Mouse (Mus musculus): ENCODE data around the gene Ces2e. TPM values are rescaled to one million over a fixed set of nuclear protein-coding genes. Genes with fewer than 3 reads are reported as not detected.
"Not testable (repeated sequence)": the region's sequence is repeated elsewhere in the genome, so short reads cannot be mapped to it uniquely, and the experiment has no call there.

The Ces2e gene
- not detected in 2 replicates for polyA plus RNA-seq (2016; fragmentation: Nextera tagmentation; extraction: Ambion mirVana)

DNA sequence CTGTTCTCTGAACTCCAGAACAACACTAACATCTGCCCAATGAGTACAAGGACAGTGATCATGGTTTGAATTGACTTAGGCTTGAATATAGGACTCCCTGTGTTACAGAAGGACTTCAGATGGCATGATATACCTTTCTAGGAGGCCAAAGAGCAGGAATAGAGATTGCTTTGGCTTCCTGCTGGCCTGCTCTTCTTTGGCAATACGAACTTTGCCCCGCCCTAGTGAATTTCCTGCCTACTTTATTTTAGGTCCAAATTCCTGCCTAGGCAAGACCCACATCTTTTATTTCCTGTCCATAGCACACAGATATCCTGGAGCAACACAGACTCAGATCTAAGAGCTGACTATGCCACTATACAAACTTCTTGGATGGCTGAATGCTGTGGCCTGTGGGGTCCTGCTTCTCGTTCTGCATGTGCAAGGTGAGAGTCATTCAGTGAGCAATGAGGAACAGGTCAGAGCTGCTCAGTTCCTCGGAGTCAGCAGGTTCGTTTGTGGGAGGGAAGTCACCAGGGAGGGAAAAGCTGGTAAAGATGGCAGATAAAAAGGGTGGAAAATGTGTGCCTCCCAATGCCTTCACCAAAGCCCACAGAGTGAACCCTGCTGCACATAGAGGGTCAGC lies at the start of gene Ces2e:
Gene Ces2e, plus strand, starts transcription at position 289 of the 625 bp plus-strand sequence.
- Histone ChIP-seq H3K36me3 (no peaks in the 10 kb centered on the region), H3K4me1 (replicated peaks) (no peaks in the 10 kb centered on the region), H3K9me3 (no peaks in the 10 kb centered on the region), H3K27me3 (ENCODE audit: insufficient read depth, poor library complexity, severe bottlenecking) (no peaks in the 10 kb centered on the region), H3K4me3 (no peak within 1 kb of the TSS), H3K27ac (no peak within 1 kb of the TSS)
- no peak for DNase-seq (ENCODE audit: low spot score)
- 75% methylated on average over 5 of the region's 5 CpGs for WGBS

DNA sequence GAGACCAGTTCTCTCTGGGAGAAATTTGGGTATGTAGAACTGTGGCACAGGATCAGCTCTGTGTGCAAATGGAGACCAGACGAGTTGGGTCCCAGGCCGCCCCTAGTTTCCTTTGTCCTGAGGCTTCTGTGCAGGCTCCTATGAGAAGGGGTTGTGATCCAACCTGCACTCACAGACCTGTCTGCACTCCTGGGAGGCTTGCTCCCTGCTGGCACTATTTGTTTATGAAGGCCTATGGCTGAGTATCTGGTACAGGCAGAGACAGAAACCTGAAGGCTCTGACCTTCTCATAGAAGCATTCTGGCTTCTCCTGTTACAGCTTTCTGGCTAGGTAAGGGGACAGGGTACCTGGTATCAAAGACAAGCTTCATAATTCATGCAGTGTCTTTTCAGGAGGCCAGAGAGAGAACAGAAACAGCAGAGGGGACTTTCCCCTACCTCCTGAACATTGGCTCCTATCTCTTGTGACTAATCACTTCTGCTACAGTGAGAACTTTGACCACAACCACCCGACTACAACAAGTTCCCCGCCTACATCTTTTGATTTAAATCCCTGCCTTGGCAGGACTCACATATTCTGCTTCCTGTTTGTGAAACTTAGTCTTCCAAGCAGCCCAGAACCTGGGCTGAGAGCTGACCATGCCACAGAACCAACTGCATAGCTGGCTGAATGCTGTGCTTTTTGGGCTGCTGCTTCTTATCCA lies 39.7 kb upstream of the Ces2e start:
- not testable (repeated sequence) for DNase-seq (ENCODE audit: low spot score); H3K27me3 ChIP-seq (ENCODE audit: insufficient read depth, poor library complexity, severe bottlenecking); H3K4me3 ChIP-seq; H3K4me1 ChIP-seq (replicated peaks); H3K27ac ChIP-seq; H3K9me3 ChIP-seq; H3K36me3 ChIP-seq
- WGBS, result no CpG with 5 or more reads among the region's 4 CpGs

DNA sequence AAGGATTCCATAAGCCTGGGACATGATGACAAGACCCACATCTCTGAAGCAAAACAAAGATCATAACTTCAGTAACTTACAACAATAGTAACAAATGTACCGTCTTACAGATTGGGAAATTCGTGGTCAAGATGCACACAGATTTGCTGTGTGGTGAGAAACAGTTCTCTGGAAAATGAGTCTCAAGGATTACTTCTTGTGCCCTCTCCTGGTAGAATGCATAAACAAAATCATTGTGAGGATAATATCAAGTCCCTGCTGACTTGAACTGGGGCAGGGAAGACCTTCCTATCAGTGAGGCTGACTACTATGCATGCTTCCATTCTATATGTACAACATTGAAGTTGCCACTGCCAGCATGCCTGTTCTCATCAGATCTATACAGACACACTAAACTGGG lies 24.3 kb upstream of the Ces2e start:
- H3K27ac ChIP-seq, result no peak overlapping the region
- no peak overlapping the region for H3K4me3 ChIP-seq
- no peaks in the 10 kb centered on the region for H3K27me3 ChIP-seq (ENCODE audit: insufficient read depth, poor library complexity, severe bottlenecking)
- no peak for DNase-seq (ENCODE audit: low spot score)
- 89% methylated on average over 2 of the region's 2 CpGs for WGBS
- no peaks in the 10 kb centered on the region for H3K36me3 ChIP-seq
- no peaks in the 10 kb centered on the region for H3K9me3 ChIP-seq
- H3K4me1 ChIP-seq (replicated peaks), result no peaks in the 10 kb centered on the region

DNA sequence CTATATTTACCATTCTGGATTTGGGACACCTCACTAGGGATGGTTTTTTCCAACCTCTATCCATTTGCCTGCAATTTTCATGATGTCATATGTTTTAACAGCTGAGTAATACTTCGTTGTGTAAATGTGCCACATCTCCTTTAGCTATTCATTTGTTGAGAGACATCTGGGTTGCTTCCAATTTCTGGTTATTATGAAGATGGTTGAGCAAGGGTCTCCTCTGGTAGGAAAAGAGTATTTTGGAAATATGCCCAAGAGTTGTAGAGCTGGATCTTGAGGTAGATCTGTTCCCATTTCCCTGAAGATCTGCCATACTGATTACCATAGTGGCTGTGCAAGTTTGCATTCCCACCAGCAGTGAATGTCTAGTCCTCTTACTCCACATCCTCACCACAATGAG lies 18.9 kb upstream of the Ces2e start:
- no peak for DNase-seq (ENCODE audit: low spot score)
- Histone ChIP-seq H3K36me3 (no peaks in the 10 kb centered on the region), H3K27me3 (ENCODE audit: insufficient read depth, poor library complexity, severe bottlenecking) (no peaks in the 10 kb centered on the region), H3K9me3 (no peaks in the 10 kb centered on the region), H3K27ac (no peak overlapping the region), H3K4me1 (replicated peaks) (no peaks in the 10 kb centered on the region), H3K4me3 (no peak overlapping the region)
- 55% methylated on average over 1 of the region's 1 CpGs for WGBS

DNA sequence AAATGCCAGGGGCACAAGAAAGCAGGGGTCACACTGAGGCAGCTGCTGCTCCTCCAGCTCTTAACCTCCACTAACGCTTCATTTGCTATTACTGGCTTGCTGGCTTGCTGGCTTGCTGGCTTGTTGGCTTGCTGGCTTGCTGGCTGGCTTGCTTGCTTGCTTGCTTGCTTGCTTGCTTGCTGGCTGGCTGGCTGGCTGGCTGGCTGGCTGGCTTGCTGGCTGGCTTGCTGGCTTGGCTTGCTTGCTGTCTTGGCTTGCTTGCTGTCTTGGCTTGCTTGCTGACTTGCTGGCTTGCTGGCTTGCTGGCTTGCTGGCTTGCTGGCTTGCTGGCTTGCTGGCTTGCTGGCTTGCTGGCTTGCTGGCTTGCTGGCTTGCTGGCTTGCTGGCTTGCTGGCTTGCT lies 17.0 kb upstream of the Ces2e start:
- not testable (repeated sequence) for H3K27ac ChIP-seq; H3K4me3 ChIP-seq; DNase-seq (ENCODE audit: low spot score); H3K4me1 ChIP-seq (replicated peaks); H3K9me3 ChIP-seq; H3K36me3 ChIP-seq; H3K27me3 ChIP-seq (ENCODE audit: insufficient read depth, poor library complexity, severe bottlenecking)
- 76% methylated on average over 1 of the region's 1 CpGs for WGBS

DNA sequence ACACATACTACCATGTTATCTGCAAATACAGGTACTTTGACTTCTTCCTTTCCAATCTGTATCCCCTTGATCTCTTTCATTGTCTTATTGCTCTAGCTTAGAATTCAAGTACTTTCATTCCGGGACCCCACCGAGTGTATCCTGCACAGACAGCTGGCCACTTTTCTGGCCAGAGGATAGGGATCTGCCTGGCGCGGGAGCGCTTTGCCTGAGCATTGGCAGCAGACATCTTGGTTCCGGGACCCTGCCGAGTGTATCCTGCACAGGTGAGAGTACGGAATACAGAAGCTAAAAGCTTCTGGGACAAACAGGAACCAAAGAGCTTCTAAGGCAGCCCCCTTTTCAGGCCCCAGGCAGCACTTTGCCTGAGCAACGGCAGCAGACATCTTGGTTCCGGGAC lies 16.4 kb upstream of the Ces2e start:
- WGBS, result 95% methylated on average over 10 of the region's 10 CpGs
- H3K4me3 ChIP-seq; H3K9me3 ChIP-seq; DNase-seq (ENCODE audit: low spot score); H3K27me3 ChIP-seq (ENCODE audit: insufficient read depth, poor library complexity, severe bottlenecking); H3K27ac ChIP-seq; H3K36me3 ChIP-seq; H3K4me1 ChIP-seq (replicated peaks): not testable (repeated sequence)

DNA sequence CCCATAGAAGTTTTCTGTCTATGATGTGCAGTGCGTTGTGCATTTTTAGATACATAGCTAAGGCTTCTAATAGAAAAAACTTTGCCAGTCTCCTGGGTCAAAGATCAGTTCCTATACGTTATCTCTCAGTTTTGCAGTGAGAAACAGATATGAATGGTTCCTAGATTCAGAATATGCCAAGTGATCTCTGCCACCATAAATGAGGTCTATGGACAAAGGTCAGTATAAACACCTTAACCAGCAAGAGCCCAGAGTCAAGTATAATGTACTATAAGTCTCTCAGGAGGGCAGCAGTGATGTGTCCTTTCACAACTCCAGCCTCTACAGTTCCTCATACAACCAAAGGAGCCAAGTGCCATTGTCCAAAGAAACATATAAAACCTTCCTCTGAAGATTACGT lies 1.2 kb downstream of the Ces2e start:
- Histone ChIP-seq H3K4me1 (replicated peaks) (no peaks in the 10 kb centered on the region), H3K27ac (no peak overlapping the region), H3K9me3 (no peaks in the 10 kb centered on the region), H3K36me3 (no peaks in the 10 kb centered on the region), H3K4me3 (no peak overlapping the region), H3K27me3 (ENCODE audit: insufficient read depth, poor library complexity, severe bottlenecking) (no peaks in the 10 kb centered on the region)
- no peak for DNase-seq (ENCODE audit: low spot score)
- 80% methylated on average over 3 of the region's 3 CpGs for WGBS

DNA sequence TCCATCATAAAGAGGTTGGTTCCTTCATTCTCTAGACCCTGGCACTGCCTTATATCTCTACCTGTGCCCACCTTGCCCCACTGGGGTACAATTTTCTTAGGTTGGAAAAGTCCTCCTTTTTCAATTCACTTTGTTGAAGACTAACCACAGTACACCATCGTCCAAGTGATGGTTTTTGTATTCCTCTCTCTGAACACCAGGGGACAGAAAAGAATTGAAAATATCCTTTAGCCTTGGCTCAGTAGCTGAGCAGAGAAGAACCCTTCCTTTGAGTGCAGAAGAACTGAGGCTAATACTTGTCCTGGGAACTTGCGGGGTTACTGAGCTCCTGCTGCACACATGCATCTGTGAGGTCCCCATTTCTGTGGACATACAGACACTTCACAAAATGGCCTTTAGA lies 18.6 kb downstream of the Ces2e start:
- Histone ChIP-seq H3K27me3 (ENCODE audit: insufficient read depth, poor library complexity, severe bottlenecking) (no peaks in the 10 kb centered on the region), H3K27ac (no peak overlapping the region), H3K9me3 (no peaks in the 10 kb centered on the region), H3K36me3 (no peaks in the 10 kb centered on the region), H3K4me3 (no peak overlapping the region), H3K4me1 (replicated peaks) (no peaks in the 10 kb centered on the region)
- 90% methylated on average over 2 of the region's 2 CpGs for WGBS
- DNase-seq (ENCODE audit: low spot score), result no peak

DNA sequence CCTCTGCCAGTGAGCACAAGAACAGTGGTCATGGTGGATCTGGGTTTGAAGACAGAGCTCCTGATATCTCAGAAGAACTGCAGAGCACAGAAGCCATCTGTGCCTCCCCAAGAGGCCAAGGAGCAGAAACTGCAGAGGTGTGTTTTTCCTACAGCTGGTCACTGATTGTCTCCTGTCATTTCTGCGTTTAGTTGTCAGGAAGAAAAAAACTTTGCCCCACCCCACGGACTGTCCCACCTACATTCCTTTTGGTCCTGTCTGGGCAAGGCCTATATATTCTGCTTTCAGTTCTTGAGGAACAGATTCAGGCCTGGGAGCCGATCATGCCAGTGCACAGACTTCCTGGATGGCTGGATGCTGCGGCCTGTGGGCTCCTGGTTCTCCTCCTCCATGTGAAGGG lies 21.0 kb downstream of the Ces2e start, which contains the start of gene Ces2f:
Gene Ces2f, plus strand, starts transcription at position 301 of the 400 bp plus-strand sequence.
- no peak within 1 kb of the TSS for H3K27ac ChIP-seq
- 89% methylated on average over 4 of the region's 4 CpGs for WGBS
- no peak for DNase-seq (ENCODE audit: low spot score)

DNA sequence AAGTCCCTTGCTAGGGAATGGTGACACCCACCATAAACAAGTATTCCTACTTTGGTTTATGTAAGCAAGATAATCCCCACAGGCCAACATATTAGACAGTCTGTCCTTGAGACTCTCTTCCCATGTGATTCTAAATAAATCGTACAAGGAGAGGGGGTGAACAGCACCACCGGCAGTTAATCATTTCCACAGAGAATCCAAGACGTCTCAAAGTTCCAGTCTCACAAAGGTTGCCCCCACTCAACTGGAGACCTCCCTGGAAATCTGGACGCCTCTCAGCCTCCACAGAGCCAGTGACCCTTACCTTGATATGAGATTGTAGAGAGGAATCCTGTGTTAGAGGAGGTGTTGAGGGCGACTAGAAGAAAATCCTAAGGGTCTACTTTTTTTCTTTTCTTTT lies 23.0 kb downstream of the Ces2e start:
- Histone ChIP-seq H3K9me3 (no peaks in the 10 kb centered on the region), H3K4me3 (no peak overlapping the region), H3K4me1 (replicated peaks) (no peaks in the 10 kb centered on the region), H3K27me3 (ENCODE audit: insufficient read depth, poor library complexity, severe bottlenecking) (no peaks in the 10 kb centered on the region), H3K36me3 (no peaks in the 10 kb centered on the region), H3K27ac (no peak overlapping the region)
- DNase-seq (ENCODE audit: low spot score), result no peak
- WGBS, result 85% methylated on average over 5 of the region's 5 CpGs

More for the DNA sequence above, 21.0 kb downstream of the Ces2e start, which contains the start of gene Ces2f:
- no peaks in the 10 kb centered on the region for H3K36me3 ChIP-seq
- no peaks in the 10 kb centered on the region for H3K9me3 ChIP-seq
- H3K4me3 ChIP-seq, result no peak within 1 kb of the TSS
- H3K27me3 ChIP-seq (ENCODE audit: insufficient read depth, poor library complexity, severe bottlenecking), result no peaks in the 10 kb centered on the region
- no peaks in the 10 kb centered on the region for H3K4me1 ChIP-seq (replicated peaks)

DNA sequence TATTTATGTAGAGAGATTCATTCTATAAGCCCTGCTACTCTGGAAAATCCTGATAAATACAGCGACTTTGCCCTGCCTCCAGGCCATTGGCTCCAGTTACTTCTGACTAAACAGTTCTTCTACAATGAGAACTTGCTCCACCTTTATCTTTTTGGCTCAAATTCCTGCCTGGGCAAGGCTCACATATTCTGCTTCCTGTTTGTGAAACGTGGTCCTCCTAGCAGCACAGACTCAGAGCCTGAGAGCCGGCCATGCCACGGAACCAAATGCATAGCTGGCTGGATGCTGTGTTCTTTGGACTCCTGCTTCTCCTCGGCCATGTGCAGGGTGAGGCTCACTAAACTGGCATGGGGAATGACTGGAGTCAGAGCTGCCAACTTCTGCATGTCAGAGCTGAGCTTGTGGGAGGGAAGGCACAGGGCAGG lies 35.5 kb downstream of the Ces2e start, which contains the start of gene Ces2g:
Gene Ces2g, plus strand, starts transcription at position 182 of the 425 bp plus-strand sequence.
- H3K27me3 ChIP-seq (ENCODE audit: insufficient read depth, poor library complexity, severe bottlenecking), result no peaks in the 10 kb centered on the region
- no peak within 1 kb of the TSS for H3K4me3 ChIP-seq
- no peaks in the 10 kb centered on the region for H3K36me3 ChIP-seq
- H3K4me1 ChIP-seq (replicated peaks), result no peaks in the 10 kb centered on the region
- DNase-seq (ENCODE audit: low spot score), result no peak
- H3K9me3 ChIP-seq, result no peaks in the 10 kb centered on the region
- 75% methylated on average over 5 of the region's 5 CpGs for WGBS
- no peak within 1 kb of the TSS for H3K27ac ChIP-seq

DNA sequence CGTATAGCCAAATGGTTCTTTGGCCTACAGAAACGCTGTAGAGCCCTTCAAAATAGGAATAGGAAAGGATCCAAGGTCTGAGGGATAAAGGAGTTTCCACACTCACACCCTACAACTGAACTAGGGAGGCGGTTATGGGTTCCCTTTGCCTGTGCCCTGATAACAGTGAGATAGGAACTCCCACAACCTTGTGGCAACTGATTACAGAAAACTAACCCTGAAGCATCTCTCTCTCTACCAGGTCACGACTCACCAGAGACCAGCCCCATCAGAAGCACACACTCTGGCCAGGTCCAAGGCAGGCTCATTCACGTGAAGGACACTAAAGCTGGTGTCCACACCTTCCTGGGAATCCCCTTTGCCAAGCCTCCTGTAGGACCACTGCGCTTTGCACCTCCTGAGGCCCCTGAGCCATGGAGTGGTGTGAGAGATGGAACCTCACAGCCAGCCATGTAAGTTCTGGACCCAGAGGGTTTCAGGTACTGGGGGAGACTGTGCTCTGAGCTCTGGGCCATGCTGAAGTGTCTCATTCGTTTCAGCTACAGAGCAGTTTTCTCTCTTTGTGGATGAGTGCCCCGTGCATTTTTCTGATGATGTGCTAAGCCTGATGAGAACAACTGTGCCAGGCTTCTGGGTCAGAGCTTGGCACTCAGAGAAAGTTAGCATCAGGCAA lies 36.3 kb downstream of the Ces2e start:
- no peak overlapping the region for H3K27ac ChIP-seq
- no peaks in the 10 kb centered on the region for H3K9me3 ChIP-seq
- H3K27me3 ChIP-seq (ENCODE audit: insufficient read depth, poor library complexity, severe bottlenecking), result no peaks in the 10 kb centered on the region
- 81% methylated on average over 8 of the region's 8 CpGs for WGBS
- DNase-seq (ENCODE audit: low spot score), result no peak
- H3K36me3 ChIP-seq, result no peaks in the 10 kb centered on the region
- H3K4me1 ChIP-seq (replicated peaks), result no peaks in the 10 kb centered on the region
- H3K4me3 ChIP-seq, result no peak overlapping the region

DNA sequence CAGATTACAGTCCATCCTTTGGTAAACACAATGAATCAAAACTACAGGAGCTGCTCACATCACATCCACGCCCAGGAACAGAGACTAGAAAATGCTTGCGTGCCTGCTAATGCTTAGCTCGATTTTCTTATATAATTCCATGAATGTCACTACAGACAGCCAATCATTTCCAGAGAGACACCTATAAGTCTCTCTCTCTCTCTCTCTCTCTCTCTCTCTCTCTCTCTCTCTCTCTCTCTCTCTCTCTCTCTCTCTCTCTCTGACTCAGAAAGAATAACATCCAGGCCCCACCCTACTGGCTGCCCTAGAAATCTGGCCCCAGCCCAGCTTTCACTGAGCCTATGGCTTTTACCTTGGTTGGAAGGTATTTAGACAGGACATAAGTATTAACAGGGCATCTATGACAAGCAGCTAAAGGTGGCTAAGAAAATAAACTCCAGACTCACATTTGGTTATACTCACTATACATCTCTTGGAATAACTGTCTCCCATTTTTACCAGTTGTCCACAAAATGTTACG lies 37.4 kb downstream of the Ces2e start:
- H3K36me3 ChIP-seq, result no peaks in the 10 kb centered on the region
- no peak overlapping the region for H3K27ac ChIP-seq
- H3K4me3 ChIP-seq, result no peak overlapping the region
- no peak for DNase-seq (ENCODE audit: low spot score)
- WGBS, result 91% methylated on average over 4 of the region's 4 CpGs
- H3K9me3 ChIP-seq, result no peaks in the 10 kb centered on the region
- no peaks in the 10 kb centered on the region for H3K4me1 ChIP-seq (replicated peaks)
- no peaks in the 10 kb centered on the region for H3K27me3 ChIP-seq (ENCODE audit: insufficient read depth, poor library complexity, severe bottlenecking)
